Mouse (Mus musculus) intestine, embryonic 16.5 days (tissue): ENCODE measurements around the gene Mylip. TPM values are rescaled to one million over a fixed set of nuclear protein-coding genes. Genes with fewer than 3 reads are reported as not detected.

Experiments used
- ATAC-seq: fragments of 200-750 bp; cut with Nextera tagmentation; 2 replicates; pipeline ENCODE4 v1.8.0; 2017; ENCODE audit warnings: moderate TSS enrichment, moderate library complexity
- H3K27ac ChIP-seq: fragments of 300-500 bp; sonication (generic); 2 replicates; pipeline ENCODE4 v1.5.1; 2014; ENCODE audit warnings: mild to moderate bottlenecking, low read length
- H3K27me3 ChIP-seq: fragments of 300-500 bp; sonication (generic); replicated peaks from 2 replicates; pipeline ENCODE4 v1.6.1; 2014; ENCODE audit warnings: low read length, control low read depth, mixed read lengths; ENCODE audit not compliant: control insufficient read depth, insufficient read depth
- H3K36me3 ChIP-seq: fragments of 300-500 bp; sonication (generic); 2 replicates; pipeline ENCODE4 v1.6.1; 2014; ENCODE audit warnings: low read length, control low read depth; ENCODE audit not compliant: control insufficient read depth, insufficient read depth
- H3K4me1 ChIP-seq: fragments of 300-500 bp; sonication (generic); 2 replicates; pipeline ENCODE4 v1.6.1; 2014; ENCODE audit warnings: low read length, control low read depth, mixed read lengths; ENCODE audit not compliant: control insufficient read depth, insufficient read depth
- H3K4me2 ChIP-seq: fragments of 300-500 bp; sonication (generic); 2 replicates; pipeline ENCODE4 v1.6.1; 2014; ENCODE audit warnings: low read depth, low read length, control low read depth
- H3K4me3 ChIP-seq: fragments of 300-500 bp; sonication (generic); 2 replicates; pipeline ENCODE4 v1.5.1; 2014; ENCODE audit warnings: mild to moderate bottlenecking, low read length
- H3K9ac ChIP-seq: fragments of 300-500 bp; sonication (generic); 2 replicates; pipeline ENCODE4 v1.6.1; 2014; ENCODE audit warnings: low read depth, low read length
- H3K9me3 ChIP-seq: fragments of 300-500 bp; sonication (generic); 2 replicates; pipeline ENCODE4 v1.6.1; 2016; ENCODE audit warnings: low read length, control low read depth; ENCODE audit not compliant: control insufficient read depth
- WGBS: fragments of 180-500 bp; shearing (Covaris S2); extraction: QIAGEN DNeasy Blood & Tissue Kit; methylation state at CpG from one replicate; pipeline ENCODE4 v1.1.7; 2014; 5-methylcytosine and 5-hydroxymethylcytosine counted together
- polyA plus RNA-seq: library from polyadenylated mRNA; unstranded; fragments of >200 nt; fragmentation: Nextera tagmentation; extraction: Ambion mirVana; gene quantifications from 2 replicates; pipeline ENCODE4 v1.2.1, GENCODE M21; 2015

Mylip gene
- polyA plus RNA-seq, 1 experiment from 2014 or later = 6.6 TPM

DNA sequence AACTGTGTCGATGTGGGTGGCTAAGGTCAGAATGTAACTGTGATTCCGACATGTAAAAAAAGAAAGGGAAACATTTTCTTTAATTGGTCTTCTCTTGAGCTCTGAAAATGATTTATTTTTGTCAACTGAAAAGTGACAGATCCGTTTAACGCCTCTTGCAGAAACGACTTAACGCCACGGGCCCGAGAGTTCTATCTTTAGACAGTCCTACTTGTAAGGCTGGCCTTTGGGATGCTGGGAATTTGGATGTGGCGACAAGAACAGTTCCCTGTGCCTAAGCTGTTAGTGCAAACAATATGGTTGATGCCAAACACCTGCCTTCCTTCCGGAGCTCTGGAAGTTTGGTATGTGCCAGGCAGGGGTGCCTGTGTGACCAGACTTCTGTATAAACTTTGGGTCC, 23.8 kb upstream of the Mylip start:
- Histone ChIP-seq H3K9me3 (no peaks in the 10 kb centered on the region), H3K36me3 (no peaks in the 10 kb centered on the region), H3K9ac (no peak overlapping the region), H3K4me3 (no peak overlapping the region), H3K27ac (no peak overlapping the region), H3K4me1 (no peaks in the 10 kb centered on the region), H3K4me2 (no peak overlapping the region), H3K27me3 (no peaks in the 10 kb centered on the region)
- 81% methylated on average over 10 of the region's 10 CpGs for WGBS
- no peak for ATAC-seq

DNA sequence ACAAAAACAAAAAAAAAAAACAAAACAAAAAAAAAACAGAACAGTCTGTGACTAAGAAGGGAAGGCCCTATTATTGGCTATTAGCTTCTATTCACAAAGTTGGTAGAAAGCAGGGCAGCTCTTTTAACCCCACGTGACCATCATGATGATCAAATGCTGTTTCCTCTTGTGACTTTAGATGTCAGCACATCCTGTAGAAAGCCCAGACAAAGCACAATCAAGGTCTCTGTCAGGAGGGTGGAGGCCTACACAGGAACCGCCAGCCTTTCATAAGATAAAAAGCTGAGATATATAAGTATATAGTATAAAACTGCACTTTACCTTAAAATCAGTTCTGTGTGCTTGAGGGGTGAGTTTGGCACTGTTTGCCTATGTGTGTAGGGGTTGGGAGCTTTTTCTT, 17.9 kb upstream of the Mylip start:
- no peaks in the 10 kb centered on the region for H3K36me3 ChIP-seq
- ATAC-seq = no peak
- WGBS = 63% methylated on average over 2 of the region's 2 CpGs
- H3K4me3 ChIP-seq = no peak overlapping the region
- no peak overlapping the region for H3K27ac ChIP-seq
- no peaks in the 10 kb centered on the region for H3K4me1 ChIP-seq
- H3K9ac ChIP-seq = no peak overlapping the region
- no peaks in the 10 kb centered on the region for H3K9me3 ChIP-seq
- no peak overlapping the region for H3K4me2 ChIP-seq
- no peaks in the 10 kb centered on the region for H3K27me3 ChIP-seq

DNA sequence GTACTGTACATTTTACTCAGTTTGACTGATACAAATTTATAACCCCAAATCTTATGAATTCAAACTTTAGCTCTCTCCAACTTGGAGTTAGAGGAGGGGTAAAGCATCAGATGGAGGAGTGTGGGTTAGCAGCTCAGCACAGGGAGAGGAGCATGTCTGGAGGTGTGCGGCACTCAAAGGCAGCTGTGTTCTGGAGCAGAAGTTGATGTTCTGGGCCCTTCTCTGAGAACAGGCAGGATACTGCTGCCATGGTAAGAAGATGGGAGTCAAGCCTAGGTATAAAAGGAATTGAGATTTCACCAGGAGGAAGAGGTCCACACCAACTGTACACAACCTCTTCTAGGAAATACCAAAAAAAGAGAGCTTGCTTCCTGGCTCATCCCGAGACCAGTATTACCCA, 17.1 kb upstream of the Mylip start:
- WGBS = 85% methylated on average over 2 of the region's 2 CpGs
- Histone ChIP-seq H3K9me3 (no peaks in the 10 kb centered on the region), H3K27me3 (no peaks in the 10 kb centered on the region), H3K36me3 (no peaks in the 10 kb centered on the region), H3K4me2 (no peak overlapping the region), H3K9ac (no peak overlapping the region), H3K4me3 (no peak overlapping the region), H3K4me1 (no peaks in the 10 kb centered on the region), H3K27ac (no peak overlapping the region)
- ATAC-seq = no peak

DNA sequence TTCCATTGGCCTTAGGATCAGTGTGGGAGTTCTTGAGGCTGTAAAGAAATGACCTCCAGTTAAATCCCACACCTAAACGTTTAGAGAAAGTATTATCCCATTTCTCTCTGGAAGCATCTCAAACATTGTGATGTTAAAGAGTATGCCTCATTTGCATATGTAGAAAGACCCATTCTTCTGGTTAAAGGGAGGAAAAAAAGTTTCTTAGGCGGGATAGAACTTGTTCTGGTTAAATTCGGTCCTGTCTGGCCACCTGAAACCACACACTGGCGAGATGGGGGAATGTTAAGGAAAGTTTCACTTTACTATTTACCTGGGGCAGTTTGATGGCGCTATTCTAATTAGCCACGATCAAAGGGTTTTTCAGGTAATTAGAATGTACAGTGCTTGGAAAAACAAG, 14.7 kb upstream of the Mylip start:
- no peak overlapping the region for H3K27ac ChIP-seq
- WGBS = 48% methylated on average over 6 of the region's 6 CpGs
- H3K9me3 ChIP-seq = no peaks in the 10 kb centered on the region
- H3K9ac ChIP-seq = no peak overlapping the region
- H3K36me3 ChIP-seq = no peaks in the 10 kb centered on the region
- no peaks in the 10 kb centered on the region for H3K4me1 ChIP-seq
- no peak overlapping the region for H3K4me3 ChIP-seq
- H3K27me3 ChIP-seq = no peaks in the 10 kb centered on the region
- no peak for ATAC-seq
- no peak overlapping the region for H3K4me2 ChIP-seq

DNA sequence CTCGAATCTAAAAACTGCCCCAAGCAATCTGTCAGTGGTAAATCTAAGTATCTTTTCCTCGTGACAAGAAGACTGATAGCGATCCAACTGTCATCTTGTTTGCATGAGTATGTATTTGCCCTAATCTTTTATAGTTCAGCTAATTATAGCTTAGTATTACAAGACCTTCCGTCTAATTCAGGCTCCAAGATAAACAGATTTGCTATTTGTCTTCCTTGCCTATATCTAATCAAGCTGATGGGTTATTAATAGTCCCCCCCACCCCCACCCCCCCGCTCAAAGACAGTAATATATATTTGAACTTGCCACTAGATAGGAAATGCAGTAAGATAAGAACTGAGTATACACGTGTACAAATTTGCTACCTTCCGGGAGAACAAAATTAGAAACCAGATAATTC, 7.3 kb upstream of the Mylip start:
- WGBS = 47% methylated on average over 7 of the region's 7 CpGs
- Histone ChIP-seq H3K27me3 (no peaks in the 10 kb centered on the region), H3K36me3 (no peaks in the 10 kb centered on the region), H3K9me3 (no peaks in the 10 kb centered on the region), H3K4me3 (no peak overlapping the region), H3K9ac (no peak overlapping the region), H3K4me1 (no peaks in the 10 kb centered on the region), H3K4me2 (no peak overlapping the region), H3K27ac (no peak overlapping the region)
- no peak for ATAC-seq

GRCm38 (mm10) chr13:45384636-45385035, 4.9 kb upstream of the Mylip start:
- H3K9ac ChIP-seq = no peak overlapping the region
- no peak overlapping the region for H3K27ac ChIP-seq
- H3K4me3 ChIP-seq = no peak overlapping the region
- no peak for ATAC-seq
- no peaks in the 10 kb centered on the region for H3K27me3 ChIP-seq
- 76% methylated on average over 2 of the region's 2 CpGs for WGBS
- H3K36me3 ChIP-seq = no peaks in the 10 kb centered on the region
- 0 out of 2 replicates have a peak, but pooled peaks cover 3% of the 10 kb centered on the region for H3K4me1 ChIP-seq
- H3K9me3 ChIP-seq = no peaks in the 10 kb centered on the region
- no peak overlapping the region for H3K4me2 ChIP-seq

GRCm38 (mm10) chr13:45385521-45385920, 4.0 kb upstream of the Mylip start:
- no peak for ATAC-seq

DNA sequence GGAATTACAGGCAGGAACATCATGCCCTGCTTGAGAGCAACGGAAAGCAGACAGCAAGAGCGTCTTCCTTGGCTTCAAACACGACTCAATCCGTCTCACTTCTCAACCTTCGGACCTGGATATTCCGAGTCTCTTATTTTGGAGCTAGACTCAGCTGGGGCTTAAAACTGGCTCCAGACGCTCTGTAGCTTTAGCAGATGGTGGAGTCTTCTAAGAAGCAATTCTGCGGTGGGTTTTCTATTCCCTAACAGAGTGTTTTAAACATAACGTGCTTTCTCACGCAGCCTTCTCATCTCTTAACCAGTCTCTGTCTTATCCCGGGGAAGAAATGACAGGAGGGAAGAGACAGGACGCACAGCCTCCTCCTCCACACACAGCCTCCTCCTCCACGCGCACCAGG, 3.3 kb upstream of the Mylip start:
- 85% methylated on average over 14 of the region's 14 CpGs for WGBS
- no peak for ATAC-seq
- no peak overlapping the region for H3K27ac ChIP-seq
- no peak overlapping the region for H3K4me2 ChIP-seq
- H3K4me3 ChIP-seq = no peak overlapping the region
- no peaks in the 10 kb centered on the region for H3K27me3 ChIP-seq
- H3K9me3 ChIP-seq = no peaks in the 10 kb centered on the region
- no peak overlapping the region for H3K9ac ChIP-seq
- peaks cover 12% of the 10 kb centered on the region for H3K4me1 ChIP-seq
- no peaks in the 10 kb centered on the region for H3K36me3 ChIP-seq

More at GRCm38 (mm10) chr13:45385521-45385920, 4.0 kb upstream of the Mylip start:
- no peak overlapping the region for H3K4me3 ChIP-seq
- 86% methylated on average over 6 of the region's 6 CpGs for WGBS
- H3K4me2 ChIP-seq = no peak overlapping the region
- peaks cover 7% of the 10 kb centered on the region for H3K4me1 ChIP-seq
- no peaks in the 10 kb centered on the region for H3K9me3 ChIP-seq
- H3K27me3 ChIP-seq = no peaks in the 10 kb centered on the region
- H3K36me3 ChIP-seq = no peaks in the 10 kb centered on the region
- no peak overlapping the region for H3K27ac ChIP-seq
- no peak overlapping the region for H3K9ac ChIP-seq

- ATAC-seq = no peak
- H3K4me2 ChIP-seq = no peak overlapping the region
- WGBS = 95% methylated on average over 4 of the region's 4 CpGs
These were observed 2.3 kb upstream of the Mylip start for GRCm38 (mm10) chr13:45387231-45387630.

GRCm38 (mm10) chr13:45388254-45388805, 1.2 kb upstream of the Mylip start:
- Histone ChIP-seq H3K27ac (no peak overlapping the region), H3K4me2 (no peak overlapping the region), H3K9me3 (no peaks in the 10 kb centered on the region), H3K9ac (no peak overlapping the region), H3K27me3 (no peaks in the 10 kb centered on the region), H3K4me1 (peaks cover 13% of the 10 kb centered on the region), H3K4me3 (no peak overlapping the region), H3K36me3 (no peaks in the 10 kb centered on the region)
- 66% methylated on average over 16 of the region's 16 CpGs for WGBS
- no peak for ATAC-seq

More at GRCm38 (mm10) chr13:45387231-45387630, 2.3 kb upstream of the Mylip start:
- no peak overlapping the region for H3K4me3 ChIP-seq
- no peaks in the 10 kb centered on the region for H3K9me3 ChIP-seq
- H3K36me3 ChIP-seq = no peaks in the 10 kb centered on the region
- no peaks in the 10 kb centered on the region for H3K27me3 ChIP-seq
- H3K27ac ChIP-seq = no peak overlapping the region
- peaks cover 13% of the 10 kb centered on the region for H3K4me1 ChIP-seq
- H3K9ac ChIP-seq = no peak overlapping the region
